Mouse (Mus musculus): Measurements from ENCODE around the gene Cep19.

DNA sequence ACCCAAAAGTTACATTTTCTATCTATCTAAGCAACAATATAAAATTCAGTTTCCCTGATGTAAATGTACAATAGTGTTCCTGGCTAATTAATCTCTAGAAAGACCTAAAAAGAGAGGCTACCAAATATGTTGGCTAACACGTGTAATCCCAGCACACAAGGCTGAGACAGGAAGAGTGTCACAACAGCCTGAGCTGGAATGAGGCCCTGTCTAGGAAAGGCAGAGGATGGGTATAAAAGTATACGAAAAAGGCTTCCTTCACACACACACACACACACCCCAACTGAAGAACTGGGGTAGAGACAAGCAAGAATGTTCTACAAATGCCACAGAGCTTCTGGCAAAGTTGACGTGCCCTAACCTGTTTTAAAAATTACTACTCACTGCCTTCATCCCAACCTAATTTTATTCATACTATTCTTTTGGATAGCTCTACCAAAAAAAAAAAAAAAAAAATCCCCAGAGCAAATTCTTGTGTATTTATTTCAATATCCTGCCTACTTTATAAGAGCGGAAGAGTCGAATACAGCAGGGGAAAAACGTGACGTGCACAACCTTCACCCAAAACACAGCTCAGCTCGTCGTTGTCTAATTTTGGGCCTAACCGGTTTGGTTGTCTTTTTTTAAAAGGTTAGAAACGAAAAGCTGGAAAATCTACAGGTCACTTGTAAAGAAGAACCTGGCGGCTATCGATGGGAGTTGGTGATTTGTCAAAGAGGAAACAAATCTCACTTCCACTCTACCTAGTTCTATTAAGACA, 21.8 kb upstream of the Cep19 start:
- TF ChIP-seq CTCF (IDR thresholded peaks at IDR 0.05; ENCODE audit: control insufficient read depth, insufficient read depth, low read length) (no peak), POLR2A (IDR thresholded peaks at IDR 0.05; ENCODE audit: borderline replicate concordance, control insufficient read depth, low read depth, low read length) (no peak)

Measured in bone marrow, adult 2 months (tissue).